Mouse (Mus musculus): ENCODE results near the gene Fam227a.

DNA sequence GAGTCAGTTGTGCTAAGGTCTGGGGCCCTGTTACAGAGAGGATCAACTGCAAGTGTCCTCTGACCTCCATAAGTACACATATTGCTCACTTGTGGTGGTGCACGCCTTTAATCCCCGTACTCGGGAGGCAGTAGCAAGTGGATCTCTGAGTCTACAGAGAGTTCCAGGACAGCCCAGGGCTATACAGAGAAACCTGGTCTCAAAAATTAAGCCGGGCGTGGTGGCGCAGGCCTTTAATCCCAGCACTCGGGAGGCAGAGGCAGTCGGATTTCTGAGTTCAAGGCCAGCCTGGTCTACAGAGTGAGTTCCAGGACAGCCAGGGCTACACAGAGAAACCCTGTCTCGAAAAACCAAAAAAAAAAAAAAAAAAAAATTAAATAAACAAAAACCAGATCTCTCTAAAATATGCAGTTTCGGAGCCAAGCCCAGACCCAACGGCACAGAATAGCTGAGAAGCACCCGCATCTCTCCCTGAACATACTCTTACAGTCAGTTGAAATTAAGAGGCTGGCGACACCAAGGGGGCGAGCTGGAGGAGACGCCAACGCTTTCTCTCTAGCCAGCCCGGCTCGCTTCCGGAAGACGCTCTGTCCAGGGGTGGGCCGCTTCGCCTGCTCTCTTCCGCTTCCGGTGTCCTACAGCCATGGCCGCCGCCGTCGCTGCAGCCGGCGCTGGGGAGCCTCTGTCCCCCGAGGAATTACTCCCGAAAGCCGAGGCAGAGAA lies 11.7 kb upstream of the Fam227a start, which contains the start of gene Tomm22:
- TF ChIP-seq MAX (IDR thresholded peaks at IDR 0.05; ENCODE audit: low read depth) (no peak), POLR2A (IDR thresholded peaks at IDR 0.05; ENCODE audit: insufficient read length, low read depth) (peak; percentile 81), USF1 (IDR thresholded peaks at IDR 0.05; ENCODE audit: low read depth) (no peak)
